Mouse (Mus musculus): ENCODE measurements at regions not wholly inside any gene's neighbourhood (a gene's known extent, or its start where the extent isn't known, plus 50 kb on each side); places are given as distances from the start of the nearest gene placed in this dataset.

DNA sequence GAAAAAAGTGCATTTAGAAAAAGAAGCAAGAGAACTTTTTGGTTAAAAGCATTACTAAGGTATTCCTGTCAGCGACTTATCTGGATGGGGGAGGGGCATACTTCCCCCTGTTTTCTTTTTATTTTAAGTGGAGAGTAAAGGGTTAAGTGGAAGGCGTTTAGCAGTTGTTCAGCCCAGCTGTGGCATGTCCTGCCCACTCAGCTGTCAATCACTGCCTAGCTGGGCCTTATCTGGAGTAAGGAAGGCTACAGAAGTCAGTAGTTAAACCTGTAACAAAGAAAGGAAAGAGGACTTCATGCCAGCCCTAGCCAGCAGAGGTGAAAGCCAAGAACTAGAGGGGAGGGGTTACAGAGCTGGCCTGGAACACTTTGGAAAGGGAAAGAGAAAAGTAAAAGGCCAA is 142.6 kb downstream of the Vmn2r96 start:
- peak; percentile 9 for DNase-seq (ENCODE audit: low read depth, low spot score)

GRCm38 (mm10) chr17:18718275-18718674 is 145.3 kb downstream of the Vmn2r96 start:
- DNase-seq (ENCODE audit: low read depth, low spot score), result no peak

DNA sequence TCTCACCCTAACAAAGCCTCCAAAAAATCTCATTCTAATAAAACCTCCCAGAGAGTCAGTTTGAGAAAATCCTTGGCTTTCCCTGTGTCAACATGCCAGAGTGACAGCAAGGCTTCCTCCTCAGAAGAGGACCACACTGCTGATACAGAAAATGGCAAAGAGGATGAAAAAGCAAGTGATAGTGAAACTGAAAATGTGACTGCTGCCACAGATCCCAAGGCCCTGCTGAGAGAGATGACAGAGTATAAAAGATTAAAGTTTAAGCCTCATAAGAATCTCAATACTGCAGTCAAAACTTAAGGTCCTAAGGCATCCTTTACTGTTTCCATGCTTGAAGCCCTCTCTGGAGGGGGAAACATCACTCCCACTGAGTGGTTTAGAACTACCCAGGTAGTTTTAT is 146.8 kb downstream of the Vmn2r96 start:
- DNase-seq (ENCODE audit: low read depth, low spot score), result no peak

Data from A20 (cell line).